Mouse (Mus musculus): Measurements from ENCODE around the gene Shisal1. TPM values are rescaled to one million over a fixed set of nuclear protein-coding genes. Genes with fewer than 3 reads are reported as not detected.

The Shisal1 gene
- polyA plus RNA-seq, 1 experiment = 6.1 TPM

GRCm38 (mm10) chr15:84466458-84467267, 19.8 kb upstream of the Shisal1 start:
- 34% methylated on average over 13 of the region's 13 CpGs for WGBS
- H3K27ac ChIP-seq (ENCODE audit: insufficient read depth, low read depth, low read length) = no peak overlapping the region
- TF ChIP-seq CTCF (IDR thresholded peaks at IDR 0.05; ENCODE audit: extremely low read depth, insufficient read length, insufficient replicate concordance, low read depth, low read length) (no peak), POLR2A (IDR thresholded peaks at IDR 0.05; ENCODE audit: low read depth, low read length) (no peak)
- no peaks in the 10 kb centered on the region for H3K36me3 ChIP-seq (ENCODE audit: control insufficient read depth, insufficient read depth, low read length)
- H3K27me3 ChIP-seq (ENCODE audit: control insufficient read depth, insufficient read depth, low read length) = no peaks in the 10 kb centered on the region
- H3K4me1 ChIP-seq (ENCODE audit: control insufficient read depth, insufficient read depth, insufficient read length, low read length) = no peaks in the 10 kb centered on the region
- no peak overlapping the region for H3K4me3 ChIP-seq (ENCODE audit: low read depth, low read length)

GRCm38 (mm10) chr15:84461429-84461828, 14.5 kb upstream of the Shisal1 start:
- no peak for TF ChIP-seq CTCF (IDR thresholded peaks at IDR 0.05; ENCODE audit: extremely low read depth, insufficient read length, insufficient replicate concordance, low read depth, low read length)
- no peak for TF ChIP-seq POLR2A (IDR thresholded peaks at IDR 0.05; ENCODE audit: low read depth, low read length)
- no peak overlapping the region for H3K4me3 ChIP-seq (ENCODE audit: low read depth, low read length)
- no peak overlapping the region for H3K27ac ChIP-seq (ENCODE audit: insufficient read depth, low read depth, low read length)
- H3K4me1 ChIP-seq (ENCODE audit: control insufficient read depth, insufficient read depth, insufficient read length, low read length) = no peaks in the 10 kb centered on the region
- 82% methylated on average over 2 of the region's 2 CpGs for WGBS
- H3K36me3 ChIP-seq (ENCODE audit: control insufficient read depth, insufficient read depth, low read length) = no peaks in the 10 kb centered on the region
- no peaks in the 10 kb centered on the region for H3K27me3 ChIP-seq (ENCODE audit: control insufficient read depth, insufficient read depth, low read length)

GRCm38 (mm10) chr15:84458983-84459382, 12.1 kb upstream of the Shisal1 start:
- H3K27me3 ChIP-seq (ENCODE audit: control insufficient read depth, insufficient read depth, low read length) = no peaks in the 10 kb centered on the region
- H3K36me3 ChIP-seq (ENCODE audit: control insufficient read depth, insufficient read depth, low read length) = no peaks in the 10 kb centered on the region
- TF ChIP-seq POLR2A (IDR thresholded peaks at IDR 0.05; ENCODE audit: low read depth, low read length) (no peak), CTCF (IDR thresholded peaks at IDR 0.05; ENCODE audit: extremely low read depth, insufficient read length, insufficient replicate concordance, low read depth, low read length) (no peak)
- H3K4me3 ChIP-seq (ENCODE audit: low read depth, low read length) = no peak overlapping the region
- no peaks in the 10 kb centered on the region for H3K4me1 ChIP-seq (ENCODE audit: control insufficient read depth, insufficient read depth, insufficient read length, low read length)
- H3K27ac ChIP-seq (ENCODE audit: insufficient read depth, low read depth, low read length) = no peak overlapping the region
- WGBS = 64% methylated on average over 6 of the region's 6 CpGs

GRCm38 (mm10) chr15:84455286-84455685, 8.4 kb upstream of the Shisal1 start:
- Histone ChIP-seq H3K27me3 (ENCODE audit: control insufficient read depth, insufficient read depth, low read length) (no peaks in the 10 kb centered on the region), H3K4me3 (ENCODE audit: low read depth, low read length) (no peak overlapping the region), H3K36me3 (ENCODE audit: control insufficient read depth, insufficient read depth, low read length) (no peaks in the 10 kb centered on the region), H3K4me1 (ENCODE audit: control insufficient read depth, insufficient read depth, insufficient read length, low read length) (no peaks in the 10 kb centered on the region), H3K27ac (ENCODE audit: insufficient read depth, low read depth, low read length) (no peak overlapping the region)
- 92% methylated on average over 6 of the region's 6 CpGs for WGBS
- no peak for TF ChIP-seq POLR2A (IDR thresholded peaks at IDR 0.05; ENCODE audit: low read depth, low read length)
- no peak for TF ChIP-seq CTCF (IDR thresholded peaks at IDR 0.05; ENCODE audit: extremely low read depth, insufficient read length, insufficient replicate concordance, low read depth, low read length)

GRCm38 (mm10) chr15:84453091-84453490, 6.2 kb upstream of the Shisal1 start:
- 88% methylated on average over 2 of the region's 2 CpGs for WGBS
- Histone ChIP-seq H3K27me3 (ENCODE audit: control insufficient read depth, insufficient read depth, low read length) (no peaks in the 10 kb centered on the region), H3K36me3 (ENCODE audit: control insufficient read depth, insufficient read depth, low read length) (no peaks in the 10 kb centered on the region), H3K4me1 (ENCODE audit: control insufficient read depth, insufficient read depth, insufficient read length, low read length) (no peaks in the 10 kb centered on the region), H3K4me3 (ENCODE audit: low read depth, low read length) (no peak overlapping the region), H3K27ac (ENCODE audit: insufficient read depth, low read depth, low read length) (no peak overlapping the region)
- TF ChIP-seq CTCF (IDR thresholded peaks at IDR 0.05; ENCODE audit: extremely low read depth, insufficient read length, insufficient replicate concordance, low read depth, low read length) (no peak), POLR2A (IDR thresholded peaks at IDR 0.05; ENCODE audit: low read depth, low read length) (no peak)

GRCm38 (mm10) chr15:84450441-84451183, 3.7 kb upstream of the Shisal1 start:
- WGBS = 5% methylated on average over 21 of the region's 21 CpGs
- TF ChIP-seq POLR2A (IDR thresholded peaks at IDR 0.05; ENCODE audit: low read depth, low read length) (no peak), CTCF (IDR thresholded peaks at IDR 0.05; ENCODE audit: extremely low read depth, insufficient read length, insufficient replicate concordance, low read depth, low read length) (no peak)
- H3K36me3 ChIP-seq (ENCODE audit: control insufficient read depth, insufficient read depth, low read length) = no peaks in the 10 kb centered on the region
- H3K27me3 ChIP-seq (ENCODE audit: control insufficient read depth, insufficient read depth, low read length) = peaks cover 7% of the 10 kb centered on the region
- no peaks in the 10 kb centered on the region for H3K4me1 ChIP-seq (ENCODE audit: control insufficient read depth, insufficient read depth, insufficient read length, low read length)
- H3K27ac ChIP-seq (ENCODE audit: insufficient read depth, low read depth, low read length) = no peak overlapping the region
- no peak overlapping the region for H3K4me3 ChIP-seq (ENCODE audit: low read depth, low read length)

All from small intestine, adult 2 months (tissue).